Mouse (Mus musculus) MEL (cell line): ENCODE measurements at regions not wholly inside any gene's neighbourhood (a gene's known extent, or its start where the extent isn't known, plus 50 kb on each side); places are given as distances from the start of the nearest gene placed in this dataset.

Source experiments
- BHLHE40 ChIP-seq: IDR thresholded peaks from 2 replicates; pipeline ENCODE4 v1.6.1; 2012; ENCODE audit warnings: low read depth, mild to moderate bottlenecking, inconsistent platforms, low read length, improper control_type of control experiment, borderline replicate concordance
- CHD1 ChIP-seq: IDR thresholded peaks from 2 replicates; pipeline ENCODE4 v1.6.1; 2012; ENCODE audit warnings: low read depth, mild to moderate bottlenecking, inconsistent platforms, low read length, improper control_type of control experiment
- EP300 ChIP-seq, 2 experiments: IDR thresholded peaks; 2 replicates each; pipeline ENCODE4 v1.6.1; 2011; ENCODE audit warnings: improper control_type of control experiment in 2 of 2, low read length in 2 of 2, low read depth in 1 of 2, mild to moderate bottlenecking in 1 of 2
- JUND ChIP-seq: IDR thresholded peaks from 2 replicates; pipeline ENCODE4 v1.6.1; 2011; ENCODE audit warnings: low read depth, mild to moderate bottlenecking, improper control_type of control experiment, low read length
- MAFK ChIP-seq: IDR thresholded peaks from 2 replicates; pipeline ENCODE4 v1.6.1; 2011; ENCODE audit warnings: low read depth, mild to moderate bottlenecking, low read length, improper control_type of control experiment, borderline replicate concordance

- no peak for TF ChIP-seq MAFK
- TF ChIP-seq BHLHE40: no peak
- TF ChIP-seq JUND: no peak
- no peak for TF ChIP-seq CHD1
- no peak for TF ChIP-seq EP300 (IDR thresholded peaks at IDR 0.05; ENCODE audit: low read depth in 1 of 2, low read length in 2 of 2)
These were observed 476.5 kb downstream of the Dad1 start for GRCm38 (mm10) chr14:53777375-53777774.
